Mouse (Mus musculus) hindlimb bud, embryonic 11.5 days (tissue): ENCODE results near the gene Olfr374.
"Not testable (repeated sequence)": the region's sequence is repeated elsewhere in the genome, so short reads cannot be mapped to it uniquely, and the experiment has no call there.

Experiments
- DNase-seq: peaks from one replicate; pipeline ENCODE4 v3.0.0-alpha.2; 2012; ENCODE audit warnings: low read depth, low spot score; ENCODE audit errors: extremely low spot score

Olfr374 gene

GRCm38 (mm10) chr8:72106740-72107139, at the start of gene Olfr374:
Gene Olfr374, plus strand, starts transcription at chr8:72107040.
- DNase-seq = no peak

- not testable (repeated sequence) for DNase-seq
Measured at GRCm38 (mm10) chr8:72057643-72058042, 49.2 kb upstream of the Olfr374 start.

- not testable (repeated sequence) for DNase-seq
Measured at GRCm38 (mm10) chr8:72066819-72067399, 39.9 kb upstream of the Olfr374 start.

GRCm38 (mm10) chr8:72082877-72083276, 24.0 kb upstream of the Olfr374 start, which contains the start of gene Olfr373:
Gene Olfr373, plus strand, starts transcription at chr8:72083177.
- DNase-seq = not testable (repeated sequence)

GRCm38 (mm10) chr8:72084744-72085143, 22.1 kb upstream of the Olfr374 start:
- no peak for DNase-seq

- DNase-seq = not testable (repeated sequence)
Measured at GRCm38 (mm10) chr8:72087611-72088010, 19.2 kb upstream of the Olfr374 start.

GRCm38 (mm10) chr8:72096721-72097120, 10.1 kb upstream of the Olfr374 start:
- not testable (repeated sequence) for DNase-seq

GRCm38 (mm10) chr8:72099377-72100103, 7.3 kb upstream of the Olfr374 start:
- not testable (repeated sequence) for DNase-seq

GRCm38 (mm10) chr8:72105165-72105564, 1.7 kb upstream of the Olfr374 start:
- DNase-seq = no peak

- DNase-seq = no peak
Measured at GRCm38 (mm10) chr8:72110876-72111275, 4.0 kb downstream of the Olfr374 start.

- DNase-seq = no peak
Measured at GRCm38 (mm10) chr8:72112486-72112885, 5.6 kb downstream of the Olfr374 start.

GRCm38 (mm10) chr8:72115202-72115601, 8.4 kb downstream of the Olfr374 start:
- DNase-seq = no peak

- DNase-seq = no peak
Measured at GRCm38 (mm10) chr8:72118616-72119015, 11.8 kb downstream of the Olfr374 start.

GRCm38 (mm10) chr8:72121486-72121885, 14.6 kb downstream of the Olfr374 start:
- not testable (repeated sequence) for DNase-seq

GRCm38 (mm10) chr8:72121997-72122396, 15.2 kb downstream of the Olfr374 start:
- DNase-seq = no peak

- DNase-seq = no peak
Measured at GRCm38 (mm10) chr8:72127834-72128233, 21.0 kb downstream of the Olfr374 start.

GRCm38 (mm10) chr8:72131251-72131650, 24.4 kb downstream of the Olfr374 start:
- no peak for DNase-seq

- DNase-seq = no peak
Measured at GRCm38 (mm10) chr8:72131901-72132300, 25.1 kb downstream of the Olfr374 start.

- no peak for DNase-seq
Measured at GRCm38 (mm10) chr8:72132417-72132816, 25.6 kb downstream of the Olfr374 start.

- DNase-seq = no peak
Measured at GRCm38 (mm10) chr8:72132891-72133290, 26.1 kb downstream of the Olfr374 start.

- DNase-seq = no peak
Measured at GRCm38 (mm10) chr8:72133507-72133906, 26.7 kb downstream of the Olfr374 start.

- no peak for DNase-seq
Measured at GRCm38 (mm10) chr8:72134756-72135445, 28.1 kb downstream of the Olfr374 start, which contains the start of gene Tpm4. Gene Tpm4, plus strand, starts transcription at chr8:72134975.
